Mouse (Mus musculus) limb, embryonic 10.5 days (tissue): ENCODE measurements around the gene Ttpal. TPM values are rescaled to one million over a fixed set of nuclear protein-coding genes. Genes with fewer than 3 reads are reported as not detected.

Experiments used
- DNase-seq: peaks from one replicate; pipeline ENCODE4 v3.0.0-alpha.2; 2017; ENCODE audit warnings: low spot score
- H3K27ac ChIP-seq: fragments of 300-500 bp; sonication (generic); 2 replicates; pipeline ENCODE4 v1.5.1; 2016; ENCODE audit warnings: mild to moderate bottlenecking
- H3K27me3 ChIP-seq: fragments of 300-500 bp; sonication (generic); 2 replicates; pipeline ENCODE4 v1.6.1; 2016; ENCODE audit warnings: low read depth, mild to moderate bottlenecking; ENCODE audit not compliant: poor library complexity, severe bottlenecking
- H3K36me3 ChIP-seq: fragments of 300-500 bp; sonication (generic); 2 replicates; pipeline ENCODE4 v1.6.1; 2016; ENCODE audit warnings: mild to moderate bottlenecking, moderate library complexity
- H3K4me1 ChIP-seq: fragments of 300-500 bp; sonication (generic); 2 replicates; pipeline ENCODE4 v1.6.1; 2016
- H3K4me3 ChIP-seq: fragments of 300-500 bp; sonication (generic); 2 replicates; pipeline ENCODE4 v1.5.1; 2016; ENCODE audit warnings: mild to moderate bottlenecking, moderate library complexity
- H3K9me3 ChIP-seq: fragments of 300-500 bp; sonication (generic); replicated peaks from 2 replicates; pipeline ENCODE4 v1.6.1; 2016; ENCODE audit warnings: mild to moderate bottlenecking
- WGBS: fragments of 180-500 bp; shearing (Covaris S2); methylation state at CpG from one replicate; pipeline ENCODE4 v1.1.7; 2016; 5-methylcytosine and 5-hydroxymethylcytosine counted together
- polyA plus RNA-seq: library from polyadenylated mRNA; unstranded; fragments of >200 nt; fragmentation: Nextera tagmentation; extraction: Ambion mirVana; gene quantifications from 2 replicates; pipeline ENCODE4 v1.2.1, GENCODE M21; 2016

Ttpal gene
- polyA plus RNA-seq, 1 experiment from 2014 or later, result 37.4 TPM

GRCm38 (mm10) chr2:163580069-163580945 is 21.8 kb upstream of the Ttpal start:
- DNase-seq, result no peak
- Histone ChIP-seq H3K36me3 (no peaks in the 10 kb centered on the region), H3K27ac (no peak overlapping the region), H3K27me3 (no peaks in the 10 kb centered on the region), H3K9me3 (no peaks in the 10 kb centered on the region), H3K4me1 (no peaks in the 10 kb centered on the region), H3K4me3 (no peak overlapping the region)
- 80% methylated on average over 13 of the region's 13 CpGs for WGBS

GRCm38 (mm10) chr2:163583226-163584087 is 18.7 kb upstream of the Ttpal start:
- Histone ChIP-seq H3K4me3 (no peak overlapping the region), H3K4me1 (peaks cover 6% of the 10 kb centered on the region; the same call in 1 of the 2 replicates), H3K27me3 (no peaks in the 10 kb centered on the region), H3K27ac (no peak overlapping the region), H3K9me3 (no peaks in the 10 kb centered on the region), H3K36me3 (no peaks in the 10 kb centered on the region)
- DNase-seq, result no peak
- WGBS, result 94% methylated on average over 10 of the region's 10 CpGs

- Histone ChIP-seq H3K27me3 (no peaks in the 10 kb centered on the region), H3K4me1 (peaks cover 6% of the 10 kb centered on the region; the same call in 1 of the 2 replicates), H3K36me3 (no peaks in the 10 kb centered on the region), H3K27ac (no peak overlapping the region), H3K9me3 (no peaks in the 10 kb centered on the region), H3K4me3 (no peak overlapping the region)
- no peak for DNase-seq
- 85% methylated on average over 10 of the region's 10 CpGs for WGBS
These were observed 18.1 kb upstream of the Ttpal start for GRCm38 (mm10) chr2:163584088-163584426.

GRCm38 (mm10) chr2:163586384-163587261 is 15.5 kb upstream of the Ttpal start:
- 47% methylated on average over 19 of the region's 19 CpGs for WGBS
- Histone ChIP-seq H3K27me3 (no peaks in the 10 kb centered on the region), H3K4me1 (peaks cover 16% of the 10 kb centered on the region; the same call in 1 of the 2 replicates)

GRCm38 (mm10) chr2:163587506-163587905 is 14.6 kb upstream of the Ttpal start:
- H3K4me1 ChIP-seq, result peaks cover 16% of the 10 kb centered on the region; the same call in 1 of the 2 replicates

More at GRCm38 (mm10) chr2:163586384-163587261, 15.5 kb upstream of the Ttpal start:
- peak; percentile 72 for DNase-seq
- no peaks in the 10 kb centered on the region for H3K9me3 ChIP-seq
- no peaks in the 10 kb centered on the region for H3K36me3 ChIP-seq
- H3K4me3 ChIP-seq, result no peak overlapping the region
- H3K27ac ChIP-seq, result no peak overlapping the region

GRCm38 (mm10) chr2:163590211-163590610 is 11.9 kb upstream of the Ttpal start:
- 61% methylated on average over 12 of the region's 12 CpGs for WGBS
- Histone ChIP-seq H3K27ac (no peak overlapping the region), H3K9me3 (no peaks in the 10 kb centered on the region), H3K27me3 (no peaks in the 10 kb centered on the region), H3K4me1 (peaks cover 16% of the 10 kb centered on the region; the same call in 1 of the 2 replicates), H3K4me3 (no peak overlapping the region), H3K36me3 (no peaks in the 10 kb centered on the region)
- no peak for DNase-seq

More at GRCm38 (mm10) chr2:163587506-163587905, 14.6 kb upstream of the Ttpal start:
- no peaks in the 10 kb centered on the region for H3K36me3 ChIP-seq
- no peak overlapping the region for H3K4me3 ChIP-seq
- WGBS, result 87% methylated on average over 5 of the region's 5 CpGs
- no peaks in the 10 kb centered on the region for H3K9me3 ChIP-seq
- no peaks in the 10 kb centered on the region for H3K27me3 ChIP-seq
- no peak for DNase-seq
- no peak overlapping the region for H3K27ac ChIP-seq

- Histone ChIP-seq H3K4me1 (peaks cover 16% of the 10 kb centered on the region; the same call in 1 of the 2 replicates), H3K27me3 (no peaks in the 10 kb centered on the region), H3K9me3 (no peaks in the 10 kb centered on the region), H3K36me3 (no peaks in the 10 kb centered on the region), H3K27ac (no peak overlapping the region), H3K4me3 (no peak overlapping the region)
- WGBS, result 73% methylated on average over 5 of the region's 5 CpGs
- no peak for DNase-seq
These were observed 11.1 kb upstream of the Ttpal start for GRCm38 (mm10) chr2:163590996-163591395.

- no peak for DNase-seq
- Histone ChIP-seq H3K9me3 (no peaks in the 10 kb centered on the region), H3K27me3 (no peaks in the 10 kb centered on the region), H3K27ac (no peak overlapping the region), H3K36me3 (no peaks in the 10 kb centered on the region), H3K4me1 (peaks cover 10% of the 10 kb centered on the region; the same call in 1 of the 2 replicates), H3K4me3 (no peak overlapping the region)
- WGBS, result 74% methylated on average over 1 of the region's 1 CpGs
These were observed 10.0 kb upstream of the Ttpal start for GRCm38 (mm10) chr2:163592084-163592483.

- Histone ChIP-seq H3K27me3 (no peaks in the 10 kb centered on the region), H3K4me1 (peaks cover 10% of the 10 kb centered on the region; the same call in 1 of the 2 replicates), H3K27ac (no peak overlapping the region), H3K4me3 (no peak overlapping the region), H3K36me3 (no peaks in the 10 kb centered on the region), H3K9me3 (no peaks in the 10 kb centered on the region)
- DNase-seq, result no peak
- WGBS, result 95% methylated on average over 10 of the region's 10 CpGs
These were observed 8.4 kb upstream of the Ttpal start for GRCm38 (mm10) chr2:163593636-163594282.

- WGBS, result 19% methylated on average over 2 of the region's 2 CpGs
- Histone ChIP-seq H3K27me3 (no peaks in the 10 kb centered on the region), H3K4me3 (no peak overlapping the region), H3K4me1 (peaks cover 9% of the 10 kb centered on the region; the same call in 1 of the 2 replicates), H3K9me3 (no peaks in the 10 kb centered on the region), H3K36me3 (no peaks in the 10 kb centered on the region), H3K27ac (no peak overlapping the region)
- no peak for DNase-seq
These were observed 7.0 kb upstream of the Ttpal start for GRCm38 (mm10) chr2:163595119-163595518.

- Histone ChIP-seq H3K27ac (no peak overlapping the region), H3K9me3 (no peaks in the 10 kb centered on the region), H3K36me3 (no peaks in the 10 kb centered on the region), H3K27me3 (no peaks in the 10 kb centered on the region), H3K4me3 (no peak overlapping the region), H3K4me1 (no peaks in the 10 kb centered on the region)
- no peak for DNase-seq
- 82% methylated on average over 13 of the region's 13 CpGs for WGBS
These were observed 5.8 kb upstream of the Ttpal start for GRCm38 (mm10) chr2:163596057-163596872.
